Mouse (Mus musculus): ENCODE data around the gene Nos2. TPM values are rescaled to one million over a fixed set of nuclear protein-coding genes. Genes with fewer than 3 reads are reported as not detected.

The Nos2 gene
- total RNA-seq (2012; rRNA removed) = not detected in 2 replicates
- polyA plus RNA-seq (2012; ENCODE audit: insufficient read depth in 1 of 2, insufficient read length in 2 of 2, low read depth in 1 of 2, low replicate concordance in 2 of 2, missing spikeins in 1 of 2) = not detected

GRCm38 (mm10) chr11:78920411-78920939, at the start of gene Nos2:
Gene Nos2 (plus strand): TSS chr11:78920787.
- Histone ChIP-seq H3K9ac (ENCODE audit: control insufficient read depth, low read depth, low read length, poor library complexity, severe bottlenecking) (no peak within 1 kb of the TSS), H3K36me3 (ENCODE audit: control insufficient read depth in 1 of 2, insufficient read depth in 2 of 2, low read length in 2 of 2) (no peaks in the 10 kb centered on the region), H3K9me3 (replicated peaks; ENCODE audit: insufficient read depth, low read length) (no peaks in the 10 kb centered on the region), H3K4me1 (ENCODE audit: control insufficient read depth in 1 of 2, insufficient read depth in 2 of 2, low read length in 2 of 2) (no peaks in the 10 kb centered on the region), H3K27me3 (ENCODE audit: control insufficient read depth in 1 of 2, insufficient read depth in 2 of 2, low read length in 2 of 2) (peaks cover 3 to 4% of the 10 kb centered on the region in 2 experiments; a peak in 3 of 4 replicates), H3K79me2 (ENCODE audit: control insufficient read depth, insufficient read depth, low read length, poor library complexity) (no peaks in the 10 kb centered on the region), H3K4me3 (ENCODE audit: control insufficient read depth in 1 of 2, insufficient read depth in 1 of 2, low read depth in 2 of 2, low read length in 2 of 2) (no peak within 1 kb of the TSS), H3K27ac (ENCODE audit: control insufficient read depth, low read depth, low read length) (no peak within 1 kb of the TSS)
- TF ChIP-seq USF2 (IDR thresholded peaks at IDR 0.05; ENCODE audit: borderline replicate concordance in 1 of 2, insufficient read depth in 1 of 2, low read depth in 1 of 2, low read length in 2 of 2) (no peak), CHD2 (IDR thresholded peaks at IDR 0.05; ENCODE audit: low read length) (no peak), ZC3H11A (IDR thresholded peaks at IDR 0.05; ENCODE audit: low read depth, low read length) (no peak), MXI1 (IDR thresholded peaks at IDR 0.05; ENCODE audit: low read depth, low read length) (no peak), MYC (IDR thresholded peaks at IDR 0.05; ENCODE audit: low read depth, low read length) (no peak), GABPA (IDR thresholded peaks at IDR 0.05; ENCODE audit: low read depth, low read length) (no peak), RAD21 (IDR thresholded peaks at IDR 0.05; ENCODE audit: low read depth, low read length) (no peak), ZMIZ1 (IDR thresholded peaks at IDR 0.05; ENCODE audit: low read depth, low read length) (no peak), USF1 (IDR thresholded peaks at IDR 0.05; ENCODE audit: low read depth, low read length) (no peak), SIN3A (IDR thresholded peaks at IDR 0.05; ENCODE audit: low read length) (no peak), RCOR1 (IDR thresholded peaks at IDR 0.05; ENCODE audit: low read depth, low read length) (no peak)
- DNase-seq (ENCODE audit: low read depth, low spot score) = no peak

- TF ChIP-seq CTCF (IDR thresholded peaks at IDR 0.05 in 2 of 3, conservative IDR thresholded peaks at IDR 0.05 in 1 of 3; ENCODE audit: control insufficient read depth in 1 of 3, insufficient read depth in 1 of 3, low read depth in 2 of 3, low read length in 3 of 3, poor library complexity in 1 of 3, severe bottlenecking in 1 of 3) = no peak
- no peak for TF ChIP-seq POLR2AphosphoS5 (IDR thresholded peaks at IDR 0.05; ENCODE audit: borderline replicate concordance, low read depth, low read length)
- TF ChIP-seq ELF1 (IDR thresholded peaks at IDR 0.05; ENCODE audit: low read depth, low read length) = no peak
- TF ChIP-seq GATA1 (IDR thresholded peaks at IDR 0.05; ENCODE audit: low read depth, low read length) = no peak
- H3K9me3 ChIP-seq (replicated peaks; ENCODE audit: insufficient read depth, low read length) = no peaks in the 10 kb centered on the region
- peaks cover 0 to 1% of the 10 kb centered on the region in 2 experiments; a peak in 3 of 4 replicates for H3K27me3 ChIP-seq (ENCODE audit: control insufficient read depth in 1 of 2, insufficient read depth in 2 of 2, low read length in 2 of 2)
- no peak for DNase-seq (ENCODE audit: low read depth, low spot score)
- H3K27ac ChIP-seq (ENCODE audit: control insufficient read depth, low read depth, low read length) = no peak overlapping the region
- H3K4me1 ChIP-seq (ENCODE audit: control insufficient read depth in 1 of 2, insufficient read depth in 2 of 2, low read length in 2 of 2) = no peaks in the 10 kb centered on the region
- H3K36me3 ChIP-seq (ENCODE audit: control insufficient read depth in 1 of 2, insufficient read depth in 2 of 2, low read length in 2 of 2) = no peaks in the 10 kb centered on the region
- no peak overlapping the region for H3K4me3 ChIP-seq (ENCODE audit: control insufficient read depth in 1 of 2, insufficient read depth in 1 of 2, low read depth in 2 of 2, low read length in 2 of 2)
- H3K79me2 ChIP-seq (ENCODE audit: control insufficient read depth, insufficient read depth, low read length, poor library complexity) = no peaks in the 10 kb centered on the region
- H3K9ac ChIP-seq (ENCODE audit: control insufficient read depth, low read depth, low read length, poor library complexity, severe bottlenecking) = no peak overlapping the region
These were observed 49.7 kb upstream of the Nos2 start for GRCm38 (mm10) chr11:78870891-78871290.
